ENCODE assay signal across 8 mouse cellular contexts in the genomic region with DNA sequence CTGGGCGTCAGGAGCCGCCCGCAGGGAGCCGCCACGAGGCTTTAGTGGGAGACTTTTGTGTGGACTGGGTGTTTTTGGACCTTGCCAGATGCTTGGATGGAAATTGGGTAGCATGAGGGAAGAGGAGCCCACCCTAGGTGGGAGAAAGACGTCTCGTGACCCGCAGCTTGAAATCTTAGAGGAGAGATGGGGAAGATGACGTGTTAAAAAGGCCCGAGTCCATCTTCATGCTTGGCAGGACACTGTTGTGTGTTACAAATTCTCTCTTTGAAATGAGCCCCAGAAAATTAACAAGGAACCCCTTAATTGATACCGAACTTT. TPM values are rescaled to one million over a fixed set of nuclear protein-coding genes. Genes with fewer than 3 reads are reported as not detected.
DNase-seq lines count a peak whose midpoint lies in the region; ATAC-seq and TF ChIP-seq lines count a peak whose summit lies in the region.

No protein-coding gene starts in this region.

- H3ac ChIP-seq in myocyte (ENCODE audit: control insufficient read depth, insufficient read length), result peak overlapping the region; percentile 71

- TF ChIP-seq POLR2A in myocyte (IDR thresholded peaks at IDR 0.05; ENCODE audit: insufficient read length, low read depth), result no peak

- H3K4me2 ChIP-seq in myocyte (ENCODE audit: low read depth), result peak overlapping the region; percentile 95

- peaks cover 38% of the 10 kb centered on the region for H3K36me3 ChIP-seq in embryonic facial prominence, embryonic 10.5 days (replicated peaks)
- H3K36me3 ChIP-seq in myocyte (ENCODE audit: control insufficient read depth, insufficient read depth), result peaks cover 30% of the 10 kb centered on the region

- no peak for DNase-seq in layer of hippocampus, adult 2 months (ENCODE audit: low spot score in 2 of 2)
- no peak for DNase-seq in layer of hippocampus, adult 8-10 months (ENCODE audit: low spot score in 2 of 2)
- no peak for DNase-seq in embryonic facial prominence, embryonic 10.5 days (ENCODE audit: low spot score)
- DNase-seq in layer of hippocampus, adult 9-11 months, result no peak
- DNase-seq in gastrocnemius, adult 8-10 months (ENCODE audit: low spot score in 2 of 2), result no peak

- peak; percentile 4 for ATAC-seq in inflammation-experienced regulatory T-cells, adult 6 months
- no peak for ATAC-seq in cerebellum, adult (ENCODE audit: insufficient number of reproducible peaks, low FRiP score, low TSS enrichment)

- no peaks in the 10 kb centered on the region for H3K27me3 ChIP-seq in embryonic facial prominence, embryonic 10.5 days (replicated peaks; ENCODE audit: low read depth, poor library complexity, severe bottlenecking)
- H3K27me3 ChIP-seq in myocyte (ENCODE audit: control insufficient read depth, insufficient read depth, insufficient read length), result no peaks in the 10 kb centered on the region

- no peaks in the 10 kb centered on the region for H3K9me3 ChIP-seq in embryonic facial prominence, embryonic 10.5 days

- H3K4me3 ChIP-seq in layer of hippocampus, adult 2 months, result peak overlapping the region; percentile 89
- H3K4me3 ChIP-seq in embryonic facial prominence, embryonic 10.5 days, result peak overlapping the region; percentile 91
- peak overlapping the region; percentile 61 for H3K4me3 ChIP-seq in myocyte

- 5% methylated on average over 11 of the region's 11 CpGs for WGBS in embryonic facial prominence, embryonic 10.5 days

- H3K4me1 ChIP-seq in embryonic facial prominence, embryonic 10.5 days, result peaks cover 23% of the 10 kb centered on the region

- H3K27ac ChIP-seq in layer of hippocampus, adult 2 months, result peak overlapping the region; percentile 100
- peak overlapping the region; percentile 100 for H3K27ac ChIP-seq in embryonic facial prominence, embryonic 10.5 days (replicated peaks)

- H3K79me2 ChIP-seq in myocyte (ENCODE audit: control insufficient read depth, insufficient read depth), result peaks cover 26% of the 10 kb centered on the region

- TF ChIP-seq CTCF in layer of hippocampus, adult 2 months (conservative IDR thresholded peaks at IDR 0.05), result no peak

TF ChIP-seq in myocyte, 11 proteins besides CTCF, POLR2A, EP300 and RAD21:
- TF ChIP-seq REST (IDR thresholded peaks at IDR 0.05; ENCODE audit: insufficient read depth, insufficient read length) (no peak), TCF12 (IDR thresholded peaks at IDR 0.05; ENCODE audit: insufficient read depth, poor library complexity, severe bottlenecking) (no peak), CEBPB (IDR thresholded peaks at IDR 0.05; ENCODE audit: insufficient read depth, poor library complexity, severe bottlenecking) (no peak), MYOD1 (IDR thresholded peaks at IDR 0.05; ENCODE audit: control insufficient read depth in 1 of 3, insufficient read length in 2 of 3, low read depth in 2 of 3) (no peak), MAX (IDR thresholded peaks at IDR 0.05; ENCODE audit: low read depth) (no peak), TCF3 (IDR thresholded peaks at IDR 0.05; ENCODE audit: insufficient read length, low read depth) (no peak), SRF (IDR thresholded peaks at IDR 0.05; ENCODE audit: control insufficient read depth, insufficient read length, low read depth) (no peak), POLR2AphosphoS2 (IDR thresholded peaks at IDR 0.05; ENCODE audit: insufficient read length, low read depth) (no peak), MYOG (IDR thresholded peaks at IDR 0.05; ENCODE audit: control insufficient read depth in 1 of 3, insufficient read depth in 1 of 3, insufficient read length in 2 of 3, low read depth in 2 of 3) (no peak), E2F4 (IDR thresholded peaks at IDR 0.05; ENCODE audit: insufficient read depth) (no peak), USF1 (IDR thresholded peaks at IDR 0.05; ENCODE audit: low read depth) (no peak)

RNA-seq across cellular contexts. Expression of a gene that starts 0.6 kb away (rescaled TPM):
- total RNA-seq in layer of hippocampus, adult 2 months (2021), result 10 to 100 TPM; 33.2 to 34.5 TPM
- 10 to 100 TPM; 31.5 to 39.0 (median 35.7) TPM for total RNA-seq in layer of hippocampus, adult 8-10 months (2022)
- 24.3 and 25.9 TPM in 2 replicates for polyA plus RNA-seq in embryonic facial prominence, embryonic 10.5 days (2016; fragmentation: Nextera tagmentation; extraction: Ambion mirVana)
- 10 to 100 TPM; 28.6 to 62.5 (median 41.6) TPM for polyA plus RNA-seq in inflammation-experienced regulatory T-cells, adult 6 months (2017; shearing (Covaris generic))
- polyA plus RNA-seq in myocyte (2012; fragmentation: generic; extraction: Trizol), result 26.4 TPM
- 10 to 100 TPM; 21.8 to 27.9 (median 24.9) TPM for total RNA-seq in gastrocnemius, adult 8-10 months (2022)
